Mouse (Mus musculus) c-Kit-positive CD71-positive TER-119-negative erythroid progenitor cells, embryonic 14.5 days (primary cell): ENCODE measurements around the gene Josd1.
"Not testable (repeated sequence)": the region's sequence is repeated elsewhere in the genome, so short reads cannot be mapped to it uniquely, and the experiment has no call there.

Source experiments
- DNase-seq: peaks from one replicate; pipeline ENCODE4 v3.0.0-alpha.2; 2013; ENCODE audit warnings: low read depth

The Josd1 gene

GRCm38 (mm10) chr15:79692334-79692733, 4.6 kb upstream of the Josd1 start:
- DNase-seq = no peak

GRCm38 (mm10) chr15:79691023-79691508, 3.3 kb upstream of the Josd1 start:
- DNase-seq = no peak

- peak; percentile 100 for DNase-seq
These were observed 2.8 kb upstream of the Josd1 start, which contains the start of gene Gtpbp1 for GRCm38 (mm10) chr15:79690426-79691022. Gene Gtpbp1, plus strand, starts transcription at chr15:79690845.

- DNase-seq = no peak
These were observed 2.1 kb upstream of the Josd1 start for GRCm38 (mm10) chr15:79689662-79690425.

GRCm38 (mm10) chr15:79688268-79688956, 693 bp upstream of the Josd1 start:
- no peak for DNase-seq

GRCm38 (mm10) chr15:79687175-79687574, 544 bp downstream of the Josd1 start:
- DNase-seq = no peak

GRCm38 (mm10) chr15:79686046-79686869, 1.5 kb downstream of the Josd1 start:
- DNase-seq = no peak

- no peak for DNase-seq
These were observed 2.5 kb downstream of the Josd1 start for GRCm38 (mm10) chr15:79685141-79685641.

GRCm38 (mm10) chr15:79684616-79685015, 3.1 kb downstream of the Josd1 start:
- no peak for DNase-seq

- DNase-seq = no peak
These were observed 3.8 kb downstream of the Josd1 start for GRCm38 (mm10) chr15:79683707-79684465.

GRCm38 (mm10) chr15:79683146-79683545, 4.6 kb downstream of the Josd1 start:
- no peak for DNase-seq

GRCm38 (mm10) chr15:79681973-79682372, 5.7 kb downstream of the Josd1 start:
- DNase-seq = no peak

- DNase-seq = no peak
These were observed 9.8 kb downstream of the Josd1 start for GRCm38 (mm10) chr15:79677936-79678335.

- DNase-seq = not testable (repeated sequence)
These were observed 15.8 kb downstream of the Josd1 start for GRCm38 (mm10) chr15:79671828-79672348.

- no peak for DNase-seq
These were observed 16.8 kb downstream of the Josd1 start for GRCm38 (mm10) chr15:79670972-79671299.

- DNase-seq = peak; percentile 81
These were observed 17.3 kb downstream of the Josd1 start, which contains the start of gene Tomm22 for GRCm38 (mm10) chr15:79670249-79670971. Gene Tomm22, plus strand, starts transcription at chr15:79670861.

GRCm38 (mm10) chr15:79669195-79669594, 18.5 kb downstream of the Josd1 start:
- no peak for DNase-seq

- DNase-seq = no peak
These were observed 23.1 kb downstream of the Josd1 start for GRCm38 (mm10) chr15:79664666-79665065.

GRCm38 (mm10) chr15:79661852-79662251, 25.9 kb downstream of the Josd1 start:
- no peak for DNase-seq
